Mouse (Mus musculus) lung, embryonic 15.5 days (tissue): ENCODE data around the gene Ripply1. TPM values are rescaled to one million over a fixed set of nuclear protein-coding genes. Genes with fewer than 3 reads are reported as not detected.

Source experiments
- polyA plus RNA-seq: library from polyadenylated mRNA; unstranded; fragments of >200 nt; fragmentation: Nextera tagmentation; extraction: Ambion mirVana; gene quantifications from 2 replicates; pipeline ENCODE4 v1.2.1, GENCODE M21; 2015

The Ripply1 gene
- polyA plus RNA-seq, 1 experiment from 2014 or later: not detected

Other genes starting within 250 kb of the Ripply1 start
- 4.8 and 5.2 TPM in 2 replicates for gene Rnf128, start 219.0 kb downstream of the Ripply1 start, polyA plus RNA-seq
- gene Tbc1d8b, start 97.4 kb downstream of the Ripply1 start, polyA plus RNA-seq: 4.1 and 4.2 TPM in 2 replicates
- 0.34 TPM in 1 of 2 replicates, not detected in the other for gene Gm15013, start 67.9 kb downstream of the Ripply1 start, polyA plus RNA-seq
- 0.16 and 0.50 TPM in 2 replicates for gene Cldn2, start 18.5 kb upstream of the Ripply1 start, polyA plus RNA-seq
- 16.1 and 16.3 TPM in 2 replicates for gene Morc4, start 89.3 kb upstream of the Ripply1 start, polyA plus RNA-seq
- gene Rbm41, start 216.2 kb upstream of the Ripply1 start, polyA plus RNA-seq: 4.4 and 4.7 TPM in 2 replicates